Mouse (Mus musculus) yolk sac, embryonic 10.5 days (tissue): ENCODE measurements at regions not wholly inside any gene's neighbourhood (a gene's known extent, or its start where the extent isn't known, plus 50 kb on each side); places are given as distances from the start of the nearest gene placed in this dataset.

Experiments
- DNase-seq: peaks from one replicate; pipeline ENCODE4 v3.0.0-alpha.2; 2017; ENCODE audit warnings: low spot score

DNA sequence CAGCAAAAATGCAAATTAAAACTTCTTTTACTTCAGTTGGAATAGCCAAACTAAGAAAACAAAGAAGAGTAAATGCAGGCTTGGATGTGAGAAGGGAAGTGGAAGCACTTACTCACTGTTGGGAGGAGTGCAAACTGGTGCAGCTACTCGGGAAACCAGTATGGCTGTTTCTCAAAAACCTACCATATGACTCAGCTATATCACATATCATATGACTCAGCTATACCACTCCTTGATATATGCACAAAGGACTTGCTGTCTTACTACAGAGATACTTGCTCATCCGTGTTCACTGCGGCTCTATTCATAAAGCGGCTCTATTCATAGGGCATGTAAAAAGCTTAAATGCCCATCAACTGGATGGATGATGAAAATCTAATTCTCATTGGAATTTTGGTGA lies 59.5 kb upstream of the Fam19a1 start:
- DNase-seq: no peak

GRCm38 (mm10) chr6:96057011-96057410 lies 55.9 kb upstream of the Fam19a1 start:
- DNase-seq: no peak

- DNase-seq: no peak
These were observed 55.3 kb upstream of the Fam19a1 start for GRCm38 (mm10) chr6:96057575-96058159.

DNA sequence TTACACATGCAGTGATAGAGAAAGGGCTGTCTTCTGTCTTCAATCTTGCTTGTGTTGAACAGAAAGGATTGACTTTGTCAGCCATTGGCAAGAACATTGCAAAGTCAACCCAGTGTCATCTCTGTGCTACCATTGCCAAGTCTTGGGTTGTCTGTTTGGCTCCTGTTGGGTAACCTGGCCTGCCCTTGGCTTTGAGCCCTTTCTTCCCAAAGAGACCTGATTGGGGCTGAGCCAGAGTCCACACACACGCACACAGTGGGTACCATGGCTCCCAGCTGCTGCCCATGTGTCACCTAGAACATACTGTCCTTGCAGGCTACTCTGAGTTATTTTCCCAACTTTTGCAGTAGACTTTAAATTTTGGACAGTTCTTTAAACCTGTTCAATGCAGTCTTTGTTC lies 51.0 kb upstream of the Fam19a1 start:
- no peak for DNase-seq
